Mouse (Mus musculus) megakaryocyte, embryonic 14.5 days (primary cell): ENCODE results near the gene Asb13.

Experiments used
- FLI1 ChIP-seq: IDR thresholded peaks from 2 replicates; pipeline ENCODE4 v1.6.1; 2012; ENCODE audit warnings: low read length, inconsistent platforms, mixed read lengths
- GATA1 ChIP-seq: IDR thresholded peaks from 3 replicates; pipeline ENCODE4 v1.6.1; 2012; ENCODE audit warnings: mixed read lengths, low read length, inconsistent platforms, borderline replicate concordance

GRCm38 (mm10) chr13:3594311-3594710 lies 39.5 kb upstream of the Asb13 start:
- no peak for TF ChIP-seq GATA1
- no peak for TF ChIP-seq FLI1
